Mouse (Mus musculus): ENCODE measurements around the gene Gfi1. TPM values are rescaled to one million over a fixed set of nuclear protein-coding genes. Genes with fewer than 3 reads are reported as not detected.

Gene Gfi1
- total RNA-seq, 2 experiments from 2014 or later: 0.20 TPM; not detected in 1

DNA sequence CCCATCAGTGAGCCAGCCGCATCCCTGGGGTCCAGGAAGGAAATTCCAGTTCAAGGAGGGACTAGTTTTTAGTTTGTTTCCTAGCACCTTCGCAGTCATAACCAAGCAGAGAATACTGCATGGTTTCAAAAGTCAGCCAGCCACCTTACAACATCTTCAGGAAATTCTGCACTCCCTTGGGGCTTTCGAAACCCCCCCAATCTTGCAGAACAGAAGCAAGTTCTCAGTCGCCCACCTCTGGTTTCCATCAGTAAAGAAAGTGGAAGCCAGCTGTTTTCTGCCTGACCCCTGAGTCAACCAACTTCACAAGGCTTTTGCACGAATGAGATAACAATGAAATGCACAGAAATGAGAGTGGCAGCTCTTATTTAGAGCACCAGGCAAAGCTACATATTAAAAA, 47.4 kb downstream of the Gfi1 start:
- DNase-seq: no peak

Other genes with a start within 250 kb of the Gfi1 start
- gene Gm42669, start 218.4 kb downstream of the Gfi1 start, total RNA-seq (2021): not detected
- under 1 TPM in 1 of 2 experiments, not detected in 1; 0.07 TPM for gene 1700028K03Rik, start 191.3 kb downstream of the Gfi1 start, total RNA-seq (2021)
- gene Rpap2, start 128.7 kb downstream of the Gfi1 start, total RNA-seq (2021): 10 to 100 TPM; 14.2 to 15.8 TPM
- gene Glmn, start 128.1 kb downstream of the Gfi1 start, total RNA-seq (2021): 10 to 100 TPM in 1 of 2 experiments, 1 to 10 TPM in 1; 6.9 to 11.3 TPM
- gene Ube2d2b, start 104.1 kb upstream of the Gfi1 start, total RNA-seq (2021): not detected
- gene Evi5, start 149.1 kb upstream of the Gfi1 start, total RNA-seq (2021): 10 to 100 TPM; 56.3 to 59.7 TPM
- gene Rpl5, start 174.5 kb upstream of the Gfi1 start, total RNA-seq (2021): 10 to 100 TPM; 57.8 to 72.1 TPM